Mouse (Mus musculus) c-Kit-positive CD71-positive TER-119-positive erythroid progenitor cells, embryonic 14.5 days (primary cell): ENCODE results near the gene Cdk11b.

Experiments
- DNase-seq: peaks from one replicate; pipeline ENCODE4 v3.0.0-alpha.2; 2013; ENCODE audit warnings: low spot score

Cdk11b gene

DNA sequence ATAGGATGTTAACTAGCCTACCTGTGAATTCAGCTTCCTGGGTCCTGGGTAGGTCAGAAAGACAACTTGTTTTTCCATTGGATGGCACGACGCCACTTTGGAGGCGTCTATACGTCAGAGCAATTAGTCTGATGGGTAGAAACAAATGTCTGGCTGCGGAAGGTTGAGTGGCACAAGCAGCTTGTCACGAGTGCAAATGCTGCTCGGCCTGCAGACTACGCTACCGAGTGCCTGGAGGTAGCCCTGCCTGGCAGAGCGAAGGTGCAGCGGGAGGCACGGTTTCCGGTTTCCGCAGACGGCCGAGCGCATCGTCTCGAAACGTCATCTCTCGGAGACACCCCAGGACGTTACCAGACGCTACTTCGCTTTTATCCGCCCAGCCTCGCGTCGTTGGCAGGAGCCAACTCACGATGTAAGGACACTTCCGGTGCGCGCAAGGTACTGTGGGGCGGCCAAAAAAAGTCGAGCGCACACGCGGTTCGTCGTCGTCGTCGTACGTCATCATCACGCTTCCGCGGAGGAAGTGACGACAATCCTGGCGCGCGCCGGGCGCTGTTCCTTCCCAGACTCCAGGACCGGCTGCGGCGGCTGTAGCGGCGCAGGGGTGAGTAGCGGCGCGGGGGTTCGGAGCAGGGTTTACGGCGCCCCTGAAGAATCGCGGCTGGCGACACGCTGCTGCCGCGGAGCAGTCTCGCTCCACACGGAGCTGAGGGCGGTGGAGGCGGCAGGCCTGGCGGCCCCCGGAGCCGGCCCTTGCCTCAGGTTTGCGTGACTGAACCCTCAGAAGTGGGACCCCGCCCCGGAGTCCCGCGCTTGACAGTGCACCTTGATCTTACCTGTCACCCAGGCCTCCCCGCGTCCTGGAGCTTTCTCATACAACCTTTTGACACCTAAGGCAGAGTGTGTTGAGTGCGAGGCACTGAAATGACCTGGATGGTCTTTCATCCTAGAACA lies at the start of gene Cdk11b:
TSS of gene Cdk11b (plus strand) at position 517 of the 954 bp plus-strand sequence.
- DNase-seq, result peak; percentile 97

- no peak for DNase-seq
Measured at GRCm38 (mm10) chr4:155574931-155575330, 49.7 kb upstream of the Cdk11b start.

- no peak for DNase-seq
Measured at GRCm38 (mm10) chr4:155575521-155575920, 49.1 kb upstream of the Cdk11b start.

DNA sequence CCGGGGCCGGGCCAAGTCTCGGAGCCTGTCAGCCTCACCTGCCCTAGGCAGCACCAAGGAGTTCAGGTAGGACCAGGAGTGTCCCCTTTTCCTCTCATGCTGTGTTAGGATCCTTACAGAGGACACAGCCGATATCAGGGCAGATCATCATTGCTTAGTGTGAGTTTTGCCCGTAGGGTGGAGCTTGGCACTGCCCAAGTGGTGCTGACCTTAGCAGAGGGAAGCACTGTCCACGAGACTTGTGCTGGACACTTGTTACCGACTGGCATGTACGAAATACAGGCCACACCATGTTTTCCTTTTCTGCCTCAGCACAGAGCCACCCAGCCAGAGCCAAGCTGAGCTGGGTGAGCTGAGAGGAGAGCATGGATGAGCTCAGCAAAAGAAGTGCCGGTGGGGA lies 47.5 kb upstream of the Cdk11b start:
- DNase-seq, result no peak

DNA sequence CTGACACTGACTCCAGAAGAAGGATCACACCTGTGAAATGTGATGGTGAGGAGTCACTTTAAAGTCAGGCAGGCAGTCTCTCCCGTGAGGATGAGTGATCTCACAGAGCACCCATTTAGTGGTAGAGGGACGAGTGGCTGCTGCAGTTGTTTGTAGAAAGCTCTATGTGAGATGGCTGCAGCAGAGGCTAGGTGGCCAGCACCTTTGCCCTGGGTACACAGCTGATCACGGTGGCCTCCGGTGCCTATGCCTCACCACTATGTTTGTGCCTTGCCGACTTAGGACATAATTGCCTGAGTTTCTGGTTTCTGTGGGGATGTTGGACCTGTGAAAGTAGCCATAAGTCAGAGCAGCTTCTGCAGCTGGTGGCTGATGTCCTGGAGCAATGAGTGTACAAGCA lies 46.9 kb upstream of the Cdk11b start:
- DNase-seq, result no peak

GRCm38 (mm10) chr4:155578336-155579125 lies 46.1 kb upstream of the Cdk11b start:
- DNase-seq, result no peak

DNA sequence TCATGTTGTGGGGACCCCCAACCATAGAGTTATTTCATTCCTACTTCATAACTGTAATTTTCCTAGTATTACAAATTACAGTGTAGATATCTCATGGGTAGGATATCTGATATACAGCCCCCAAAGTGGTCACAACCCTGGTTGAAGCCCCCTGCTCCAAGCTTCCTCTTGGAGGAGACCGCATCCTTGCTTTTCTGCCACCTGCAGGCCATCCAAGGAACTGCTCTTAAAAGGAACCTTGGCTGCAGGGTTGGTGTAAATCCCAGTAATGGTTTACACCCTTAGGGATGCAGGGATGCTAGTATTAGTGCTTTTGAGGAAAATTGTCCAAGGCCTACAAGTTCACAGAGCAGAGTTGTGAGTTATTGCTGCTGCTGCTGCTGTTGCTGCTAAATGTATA lies 44.2 kb upstream of the Cdk11b start:
- no peak for DNase-seq

GRCm38 (mm10) chr4:155582279-155582905 lies 42.3 kb upstream of the Cdk11b start:
- DNase-seq, result no peak

GRCm38 (mm10) chr4:155589356-155589755 lies 35.3 kb upstream of the Cdk11b start:
- DNase-seq, result no peak

- DNase-seq, result no peak
Measured at GRCm38 (mm10) chr4:155591012-155591719, 33.5 kb upstream of the Cdk11b start.

DNA sequence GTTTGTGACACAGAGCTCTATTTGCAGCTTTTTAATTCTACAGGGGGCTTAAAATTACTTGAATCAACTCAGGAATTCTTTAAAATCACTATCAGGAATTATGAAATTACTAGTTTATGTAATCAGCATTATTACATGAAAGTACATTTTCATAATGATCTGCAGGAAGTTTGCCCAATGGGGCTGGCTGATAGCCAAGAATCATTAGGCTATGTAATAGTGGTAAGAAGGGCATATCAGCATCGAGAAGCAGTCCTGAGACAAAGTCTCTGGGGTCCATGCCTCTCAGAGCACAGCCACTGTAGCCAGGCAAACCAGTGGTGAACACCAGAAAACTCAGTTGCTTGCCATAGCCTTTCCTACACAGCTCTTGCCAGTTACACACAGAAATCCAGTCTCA lies 30.9 kb upstream of the Cdk11b start:
- no peak for DNase-seq

DNA sequence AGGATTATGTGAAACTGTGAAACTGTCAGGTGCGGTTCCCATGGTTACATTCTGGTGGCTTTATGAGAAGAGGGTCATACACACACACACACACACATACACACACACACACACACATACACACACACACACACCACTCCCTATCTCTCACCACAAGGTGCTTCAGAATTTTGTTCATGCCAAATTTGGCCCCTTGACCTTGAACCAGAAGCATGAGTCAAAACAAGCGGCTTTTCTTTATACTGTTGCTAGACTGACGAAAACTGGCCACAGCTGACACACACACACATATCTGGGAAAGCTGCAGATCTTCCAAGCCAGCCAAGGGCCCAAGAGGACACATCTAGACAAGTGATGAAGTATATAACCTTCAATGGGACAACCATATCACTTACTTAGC lies 28.9 kb upstream of the Cdk11b start:
- DNase-seq, result no peak

- DNase-seq, result no peak
Measured at GRCm38 (mm10) chr4:155596606-155597005, 28.0 kb upstream of the Cdk11b start.

- peak; percentile 29 for DNase-seq
Measured at GRCm38 (mm10) chr4:155598536-155598935, 26.1 kb upstream of the Cdk11b start.

DNA sequence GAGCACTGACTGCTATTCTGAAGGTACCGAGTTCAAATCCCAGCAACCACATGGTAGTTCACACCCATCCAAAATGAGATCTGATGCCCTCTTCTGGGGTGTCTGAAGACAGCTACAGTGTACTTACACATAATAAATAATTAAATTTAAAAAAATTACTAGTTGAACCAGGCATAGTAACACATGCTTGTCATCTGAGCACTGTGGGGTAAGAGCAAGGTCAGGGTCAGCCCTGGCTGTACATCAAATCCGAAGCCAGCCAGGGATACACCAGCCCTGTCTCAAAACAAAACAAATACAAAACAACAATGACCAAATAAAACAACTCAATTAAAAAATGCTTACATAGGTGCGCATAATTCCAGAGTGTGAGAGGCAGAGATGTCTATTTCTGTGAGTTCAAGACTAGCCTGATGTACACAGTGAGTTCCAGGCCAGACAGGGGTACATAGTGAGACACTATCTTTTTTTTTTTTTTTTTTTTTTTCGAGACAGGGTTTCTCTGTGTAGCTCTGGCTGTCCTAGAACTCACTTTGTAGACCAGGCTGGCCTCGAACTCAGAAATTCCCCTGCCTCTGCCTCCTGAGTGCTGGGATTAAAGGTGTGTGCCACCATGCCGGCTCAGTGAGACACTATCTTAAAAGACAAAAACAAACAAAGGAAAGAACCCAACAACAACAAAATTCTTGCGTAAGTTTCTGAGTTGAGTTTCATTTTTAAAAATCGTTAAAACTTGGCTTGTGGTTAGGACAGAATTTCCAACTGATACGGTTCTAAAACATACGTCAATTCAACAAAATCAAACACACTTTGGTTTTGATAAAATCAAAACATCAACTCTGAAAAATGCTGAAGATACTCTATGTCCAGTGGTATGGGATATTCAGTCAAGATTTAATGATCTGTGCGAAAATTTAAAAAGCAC lies 24.5 kb upstream of the Cdk11b start:
- no peak for DNase-seq

DNA sequence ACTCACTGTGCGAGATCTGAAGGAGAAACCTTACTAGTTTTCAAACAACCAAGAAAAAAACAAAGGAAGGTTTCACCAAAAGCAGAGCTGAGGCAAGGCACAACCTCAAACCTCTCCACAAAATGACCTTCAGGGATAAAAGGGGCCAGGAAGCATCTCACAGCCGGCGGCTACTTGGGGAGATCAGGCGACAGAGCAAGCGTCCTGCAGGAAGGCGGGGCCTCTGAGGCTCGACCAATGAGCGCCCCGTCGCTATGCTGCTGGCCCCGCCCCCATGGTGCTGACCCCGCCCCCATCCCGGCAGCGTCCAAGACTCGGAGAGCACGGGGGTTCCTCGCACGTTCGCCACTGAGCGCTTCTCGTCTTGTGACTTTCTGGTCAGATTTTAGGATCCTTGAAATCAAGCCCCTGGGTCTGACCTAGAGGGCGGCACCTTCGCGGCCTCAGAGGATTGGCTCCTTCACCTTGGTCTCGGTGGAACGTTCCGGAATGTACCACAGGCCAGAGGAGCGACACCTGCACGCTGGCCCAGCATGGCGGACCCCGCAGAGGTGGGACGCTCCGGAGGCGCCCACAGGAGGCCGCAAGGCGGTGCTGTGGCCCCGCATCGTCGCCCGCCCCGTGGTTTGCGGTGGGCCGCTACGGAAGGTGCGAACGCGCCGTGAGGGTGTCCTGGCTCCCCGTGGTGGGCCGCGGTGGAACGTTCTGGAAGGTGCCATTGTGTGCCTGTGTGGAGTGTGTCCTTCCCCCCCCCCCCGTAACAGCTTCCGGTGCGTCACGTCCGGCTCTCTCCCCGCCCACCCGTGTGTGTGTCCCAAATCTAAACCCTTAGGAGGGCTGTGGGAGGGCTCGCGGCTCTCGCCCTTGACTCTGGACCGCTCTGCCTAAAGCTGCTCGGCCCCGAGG lies 23.3 kb upstream of the Cdk11b start, which contains the start of gene Slc35e2:
TSS of gene Slc35e2 (plus strand) at position 326 of the 906 bp plus-strand sequence.
- DNase-seq, result peak; percentile 94

DNA sequence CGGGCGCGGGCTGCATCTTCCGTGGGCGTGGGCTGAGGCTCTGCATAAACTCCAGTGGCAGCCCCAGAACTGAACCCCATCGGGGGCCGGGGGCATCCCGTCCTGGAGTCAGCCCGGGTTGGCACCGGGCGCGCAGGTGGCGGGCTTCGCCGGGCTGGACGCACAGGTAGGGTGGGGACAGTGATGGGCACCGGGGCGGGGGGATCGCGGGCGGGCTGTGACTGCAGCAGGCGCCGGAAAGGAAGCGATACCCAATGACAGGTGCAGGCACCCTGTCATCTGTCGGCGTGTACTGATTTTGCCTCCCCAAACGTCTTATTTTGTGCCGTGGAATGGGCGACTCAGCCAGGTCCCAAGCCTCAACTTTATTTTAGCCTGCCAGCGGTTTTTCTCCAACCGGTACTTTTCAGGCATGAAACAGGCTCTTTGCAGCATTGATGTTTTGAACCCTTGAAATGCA lies 22.6 kb upstream of the Cdk11b start:
- DNase-seq, result no peak

GRCm38 (mm10) chr4:155602753-155603152 lies 21.9 kb upstream of the Cdk11b start:
- peak; percentile 56 for DNase-seq

- DNase-seq, result no peak
Measured at GRCm38 (mm10) chr4:155603801-155604200, 20.9 kb upstream of the Cdk11b start.
